Mouse (Mus musculus): Measurements from ENCODE around the gene Pygm. TPM values are rescaled to one million over a fixed set of nuclear protein-coding genes. Genes with fewer than 3 reads are reported as not detected.

The Pygm gene
- total RNA-seq, 2 experiments from 2014 or later = 17.0 to 17.1 TPM

- peak in 1 of 2 experiments; percentile 24 for DNase-seq (ENCODE audit: extremely low spot score in 1 of 2, low spot score in 2 of 2)
- intact Hi-C loops (cut with DNase I) = loop anchor here (5.0 kb wide), 1 partner anchor 32 kb away; no protein-coding TSS in a partner anchor
Measured at GRCm38 (mm10) chr19:6419805-6420310, 35.7 kb downstream of the Pygm start.

GRCm38 (mm10) chr19:6420481-6421210 is 36.4 kb downstream of the Pygm start:
- DNase-seq (ENCODE audit: extremely low spot score in 1 of 2, low spot score in 2 of 2) = peak in 1 of 2 experiments; percentile 67
- intact Hi-C loops (cut with DNase I) = no loop called here

- intact Hi-C loops (cut with DNase I) = no loop called here
- DNase-seq (ENCODE audit: extremely low spot score in 1 of 2, low spot score in 2 of 2) = no peak
Measured at GRCm38 (mm10) chr19:6421211-6421590, 37.0 kb downstream of the Pygm start.

- no peak for DNase-seq (ENCODE audit: extremely low spot score in 1 of 2, low spot score in 2 of 2)
- intact Hi-C loops (cut with DNase I) = no loop called here
Measured at GRCm38 (mm10) chr19:6422014-6422413, 37.8 kb downstream of the Pygm start.

- intact Hi-C loops (cut with DNase I) = no loop called here
- peak in 1 of 2 experiments; percentile 53 for DNase-seq (ENCODE audit: extremely low spot score in 1 of 2, low spot score in 2 of 2)
Measured at GRCm38 (mm10) chr19:6423241-6423640, 39.0 kb downstream of the Pygm start.

GRCm38 (mm10) chr19:6424137-6424881 is 40.1 kb downstream of the Pygm start:
- DNase-seq (ENCODE audit: extremely low spot score in 1 of 2, low spot score in 2 of 2) = peak in 1 of 2 experiments; percentile 33
- intact Hi-C loops (cut with DNase I) = no loop called here

- intact Hi-C loops (cut with DNase I) = no loop called here
- DNase-seq (ENCODE audit: extremely low spot score in 1 of 2, low spot score in 2 of 2) = no peak
Measured at GRCm38 (mm10) chr19:6425595-6425994, 41.4 kb downstream of the Pygm start.

- peak in 1 of 2 experiments; percentile 57 for DNase-seq (ENCODE audit: extremely low spot score in 1 of 2, low spot score in 2 of 2)
- intact Hi-C loops (cut with DNase I) = no loop called here
Measured at GRCm38 (mm10) chr19:6426703-6427500, 42.7 kb downstream of the Pygm start.

- DNase-seq (ENCODE audit: extremely low spot score in 1 of 2, low spot score in 2 of 2) = peak in 1 of 2 experiments; percentile 57
- intact Hi-C loops (cut with DNase I) = no loop called here
Measured at GRCm38 (mm10) chr19:6427653-6428434, 43.6 kb downstream of the Pygm start.

GRCm38 (mm10) chr19:6428501-6429200 is 44.5 kb downstream of the Pygm start:
- intact Hi-C loops (cut with DNase I) = no loop called here
- peak in 1 of 2 experiments; percentile 69 for DNase-seq (ENCODE audit: extremely low spot score in 1 of 2, low spot score in 2 of 2)

- no peak for DNase-seq (ENCODE audit: extremely low spot score in 1 of 2, low spot score in 2 of 2)
- intact Hi-C loops (cut with DNase I) = no loop called here
Measured at GRCm38 (mm10) chr19:6443016-6443415, 58.8 kb downstream of the Pygm start.

- intact Hi-C loops (cut with DNase I) = no loop called here
- DNase-seq (ENCODE audit: extremely low spot score in 1 of 2, low spot score in 2 of 2) = peak; percentile 64 to 73
Measured at GRCm38 (mm10) chr19:6445761-6446423, 61.7 kb downstream of the Pygm start.

GRCm38 (mm10) chr19:6446736-6447437 is 62.7 kb downstream of the Pygm start:
- DNase-seq (ENCODE audit: extremely low spot score in 1 of 2, low spot score in 2 of 2) = no peak
- intact Hi-C loops (cut with DNase I) = no loop called here

Measured in left cerebral cortex, postnatal 10 days (tissue).